11 mouse cellular contexts compared by ENCODE assay signal in genomic region chr2:167213076-167213475, GRCm38 (mm10). TPM values are rescaled to one million over a fixed set of nuclear protein-coding genes. Genes with fewer than 3 reads are reported as not detected.
DNase-seq lines count a peak whose midpoint lies in the region; ATAC-seq and TF ChIP-seq lines count a peak whose summit lies in the region.
"Had no signal": no experiment of that assay in that cellular context is flagged by ENCODE, and none has a peak within 500 bp of the region (broad histone marks: within the 10 kb centered on the region; RNA-seq: fewer than 3 reads in every experiment).

No protein-coding gene starts in this region.

- no peak overlapping the region for H3K4me3 ChIP-seq in cerebellum, adult 2 months (replicated peaks; ENCODE audit: insufficient read depth, low read depth, low read length)
- H3K4me3 ChIP-seq in kidney, embryonic 15.5 days (replicated peaks), result no peak overlapping the region
- H3K4me3 ChIP-seq in neural tube, embryonic 15.5 days (replicated peaks), result no peak overlapping the region
- H3K4me3 ChIP-seq in forebrain, embryonic 11.5 days (ENCODE audit: low read depth, low read length), result no peak overlapping the region
- H3K4me3 ChIP-seq: hindbrain, embryonic 15.5 days; liver, embryonic 15.5 days had no signal

- H3K9me3 ChIP-seq in kidney, embryonic 15.5 days (replicated peaks), result no peaks in the 10 kb centered on the region
- H3K9me3 ChIP-seq in neural tube, embryonic 15.5 days (replicated peaks), result no peaks in the 10 kb centered on the region
- no peaks in the 10 kb centered on the region for H3K9me3 ChIP-seq in forebrain, embryonic 11.5 days (ENCODE audit: control insufficient read depth, low read length)
- H3K9me3 ChIP-seq: hindbrain, embryonic 15.5 days; liver, embryonic 15.5 days had no signal

- peaks cover 10% of the 10 kb centered on the region for H3K4me1 ChIP-seq in cerebellum, adult 2 months (ENCODE audit: control insufficient read depth, insufficient read depth, low read length)
- no peaks in the 10 kb centered on the region for H3K4me1 ChIP-seq in kidney, embryonic 15.5 days
- H3K4me1 ChIP-seq in neural tube, embryonic 15.5 days, result no peaks in the 10 kb centered on the region
- no peaks in the 10 kb centered on the region for H3K4me1 ChIP-seq in forebrain, embryonic 11.5 days (replicated peaks; ENCODE audit: control insufficient read depth, insufficient read depth, low read length)
- H3K4me1 ChIP-seq: hindbrain, embryonic 15.5 days; liver, embryonic 15.5 days had no signal

- WGBS in cerebellum, adult 2 months, result 89% methylated on average over 3 of the region's 3 CpGs
- 92% methylated on average over 3 of the region's 3 CpGs for WGBS in kidney, embryonic 15.5 days
- 94% methylated on average over 3 of the region's 3 CpGs for WGBS in neural tube, embryonic 15.5 days
- WGBS in forebrain, embryonic 11.5 days, result 90% methylated on average over 3 of the region's 3 CpGs

- H3K36me3 ChIP-seq in kidney, embryonic 15.5 days, result peaks cover 14% of the 10 kb centered on the region; the same call in 1 of the 2 replicates
- no peaks in the 10 kb centered on the region for H3K36me3 ChIP-seq in neural tube, embryonic 15.5 days
- H3K36me3 ChIP-seq in forebrain, embryonic 11.5 days (ENCODE audit: control insufficient read depth, insufficient read depth, low read length), result no peaks in the 10 kb centered on the region
- H3K36me3 ChIP-seq: hindbrain, embryonic 15.5 days; liver, embryonic 15.5 days had no signal

- no peak overlapping the region for H3K9ac ChIP-seq in kidney, embryonic 15.5 days
- H3K9ac ChIP-seq in neural tube, embryonic 15.5 days (replicated peaks), result no peak overlapping the region
- no peak overlapping the region for H3K9ac ChIP-seq in forebrain, embryonic 11.5 days (ENCODE audit: low read length)
- H3K9ac ChIP-seq: hindbrain, embryonic 15.5 days; liver, embryonic 15.5 days had no signal

- H3K4me2 ChIP-seq in kidney, embryonic 15.5 days, result no peak overlapping the region
- no peak overlapping the region for H3K4me2 ChIP-seq in neural tube, embryonic 15.5 days
- H3K4me2 ChIP-seq in forebrain, embryonic 11.5 days (ENCODE audit: low read depth, low read length, severe bottlenecking), result no peak overlapping the region
- H3K4me2 ChIP-seq: hindbrain, embryonic 15.5 days; liver, embryonic 15.5 days had no signal

- no peak for ATAC-seq in kidney, embryonic 15.5 days (replicated peaks; ENCODE audit: low FRiP score)
- ATAC-seq in neural tube, embryonic 15.5 days (ENCODE audit: low FRiP score), result no peak
- no peak for ATAC-seq in forebrain, embryonic 11.5 days (replicated peaks; ENCODE audit: low FRiP score)
- ATAC-seq: midbrain, embryonic 16.5 days had no signal

- peak; percentile 11; the same call in 1 of the 2 replicates for TF ChIP-seq CTCF in cerebellum, adult 2 months (IDR thresholded peaks at IDR 0.05; ENCODE audit: borderline replicate concordance, insufficient read depth, low read depth, low read length)

- no peak overlapping the region for H3K27ac ChIP-seq in cerebellum, adult 2 months (ENCODE audit: insufficient read depth, low read length)
- no peak overlapping the region for H3K27ac ChIP-seq in kidney, embryonic 15.5 days
- no peak overlapping the region for H3K27ac ChIP-seq in neural tube, embryonic 15.5 days (replicated peaks)
- H3K27ac ChIP-seq in forebrain, embryonic 11.5 days (ENCODE audit: low read depth, low read length), result no peak overlapping the region
- H3K27ac ChIP-seq: hindbrain, embryonic 15.5 days; liver, embryonic 15.5 days had no signal

- no peak for DNase-seq in cerebellum, adult 2 months
- DNase-seq in cerebellum, adult 11 months, result no peak
- peak; percentile 47 for DNase-seq in kidney, postnatal 10 days
- DNase-seq in 416B (ENCODE audit: low read depth) (peak; percentile 34), adipocyte (ENCODE audit: low spot score) (peak; percentile 48)
- DNase-seq in forebrain, embryonic 11.5 days (ENCODE audit: low spot score), result no peak

- H3K27me3 ChIP-seq in cerebellum, adult 2 months (ENCODE audit: control insufficient read depth, insufficient read depth, low read length), result no peaks in the 10 kb centered on the region
- no peaks in the 10 kb centered on the region for H3K27me3 ChIP-seq in kidney, embryonic 15.5 days
- H3K27me3 ChIP-seq in neural tube, embryonic 15.5 days (replicated peaks), result no peaks in the 10 kb centered on the region
- H3K27me3 ChIP-seq in forebrain, embryonic 11.5 days (ENCODE audit: control insufficient read depth, insufficient read depth, low read length), result no peaks in the 10 kb centered on the region
- H3K27me3 ChIP-seq: hindbrain, embryonic 15.5 days; liver, embryonic 15.5 days had no signal

- no peak for TF ChIP-seq POLR2A in cerebellum, adult 2 months (IDR thresholded peaks at IDR 0.05; ENCODE audit: borderline replicate concordance, insufficient read depth, low read length)

RNA-seq across cellular contexts. Expression of gene Kcnb1, which starts 23.1 kb away (rescaled TPM):
- 7.8 and 9.2 TPM in 2 replicates for polyA plus RNA-seq in cerebellum, adult 2 months (2012; rRNA removed)
- 0.95 and 1.9 TPM in 2 replicates for polyA plus RNA-seq in kidney, embryonic 15.5 days (2015; fragmentation: Nextera tagmentation; extraction: Ambion mirVana)
- polyA plus RNA-seq in neural tube, embryonic 15.5 days (2015; fragmentation: Nextera tagmentation; extraction: Ambion mirVana), result 3.8 and 3.9 TPM in 2 replicates
- polyA plus RNA-seq in forebrain, embryonic 11.5 days (2014; fragmentation: Nextera tagmentation; extraction: Ambion mirVana), result 0.73 and 0.85 TPM in 2 replicates

RNA-seq across cellular contexts. Expression of gene Ptgis, which starts 27.3 kb away (rescaled TPM):
- polyA plus RNA-seq in cerebellum, adult 2 months (2012; rRNA removed), result 1.8 and 2.0 TPM in 2 replicates
- 18.7 and 21.1 TPM in 2 replicates for polyA plus RNA-seq in kidney, embryonic 15.5 days (2015; fragmentation: Nextera tagmentation; extraction: Ambion mirVana)
- 5.6 and 6.7 TPM in 2 replicates for polyA plus RNA-seq in neural tube, embryonic 15.5 days (2015; fragmentation: Nextera tagmentation; extraction: Ambion mirVana)
- polyA plus RNA-seq in forebrain, embryonic 11.5 days (2014; fragmentation: Nextera tagmentation; extraction: Ambion mirVana), result 8.1 and 9.2 TPM in 2 replicates

Comparison
In these comparisons a context has a peak if more than half of its experiments do, and no peak if none do; other contexts are left out.
1. DNase-seq: peak in kidney, postnatal 10 days (single experiment), 416B (single experiment) and adipocyte (single experiment); none in cerebellum, adult 2 months (0 of 2), cerebellum, adult 11 months (single experiment) and forebrain, embryonic 11.5 days (single experiment).